Mouse (Mus musculus): ENCODE data around the gene Olfr1441. TPM values are rescaled to one million over a fixed set of nuclear protein-coding genes. Genes with fewer than 3 reads are reported as not detected.
A peak's percentile ranks its signal among the peaks of the same experiment; 100 is the strongest.

The Olfr1441 gene
- polyA plus RNA-seq, 2 experiments = not detected

GRCm38 (mm10) chr19:12418312-12418711 is 1.1 kb downstream of the Olfr1441 start:
- H3K27ac ChIP-seq (replicated peaks; ENCODE audit: low read depth, low read length) = no peak overlapping the region
- 91% methylated on average over 3 of the region's 3 CpGs for WGBS
- H3K27me3 ChIP-seq (ENCODE audit: control insufficient read depth, insufficient read depth, low read length) = no peaks in the 10 kb centered on the region
- no peak for TF ChIP-seq POLR2A (IDR thresholded peaks at IDR 0.05; ENCODE audit: borderline replicate concordance, extremely low read depth, insufficient read depth, insufficient read length)
- H3K4me2 ChIP-seq (replicated peaks; ENCODE audit: low read depth, low read length, severe bottlenecking) = no peak overlapping the region
- H3K4me1 ChIP-seq (ENCODE audit: control insufficient read depth, insufficient read depth, low read length) = no peaks in the 10 kb centered on the region
- H3K4me3 ChIP-seq (replicated peaks; ENCODE audit: low read length) = no peak overlapping the region
- DNase-seq (ENCODE audit: low spot score) (no peak), ATAC-seq (ENCODE audit: low FRiP score, low read depth) (no peak)
- H3K9ac ChIP-seq (ENCODE audit: low read depth, low read length, severe bottlenecking) = no peak overlapping the region
- H3K9me3 ChIP-seq (ENCODE audit: control insufficient read depth, low read length) = no peaks in the 10 kb centered on the region
- no peaks in the 10 kb centered on the region for H3K36me3 ChIP-seq (ENCODE audit: control insufficient read depth, insufficient read depth, low read length)

GRCm38 (mm10) chr19:12420555-12420954 is 3.3 kb downstream of the Olfr1441 start:
- Histone ChIP-seq H3K9me3 (ENCODE audit: control insufficient read depth, low read length) (no peaks in the 10 kb centered on the region), H3K4me2 (replicated peaks; ENCODE audit: low read depth, low read length, severe bottlenecking) (no peak overlapping the region), H3K4me3 (replicated peaks; ENCODE audit: low read length) (no peak overlapping the region), H3K9ac (ENCODE audit: low read depth, low read length, severe bottlenecking) (no peak overlapping the region), H3K27me3 (ENCODE audit: control insufficient read depth, insufficient read depth, low read length) (no peaks in the 10 kb centered on the region), H3K4me1 (ENCODE audit: control insufficient read depth, insufficient read depth, low read length) (no peaks in the 10 kb centered on the region), H3K27ac (replicated peaks; ENCODE audit: low read depth, low read length) (no peak overlapping the region), H3K36me3 (ENCODE audit: control insufficient read depth, insufficient read depth, low read length) (no peaks in the 10 kb centered on the region)
- ATAC-seq (ENCODE audit: low FRiP score, low read depth) (no peak), DNase-seq (ENCODE audit: low spot score) (no peak)
- 79% methylated on average over 6 of the region's 6 CpGs for WGBS
- no peak for TF ChIP-seq POLR2A (IDR thresholded peaks at IDR 0.05; ENCODE audit: borderline replicate concordance, extremely low read depth, insufficient read depth, insufficient read length)

GRCm38 (mm10) chr19:12421680-12422079 is 4.4 kb downstream of the Olfr1441 start:
- no peak for TF ChIP-seq POLR2A (IDR thresholded peaks at IDR 0.05; ENCODE audit: borderline replicate concordance, extremely low read depth, insufficient read depth, insufficient read length)
- WGBS = 83% methylated on average over 1 of the region's 1 CpGs
- ATAC-seq (ENCODE audit: low FRiP score, low read depth) = no peak

GRCm38 (mm10) chr19:12427101-12427500 is 9.9 kb downstream of the Olfr1441 start:
- ATAC-seq (ENCODE audit: low FRiP score, low read depth) (no peak), DNase-seq (ENCODE audit: low spot score) (no peak)
- Histone ChIP-seq H3K27ac (replicated peaks; ENCODE audit: low read depth, low read length) (no peak overlapping the region), H3K4me3 (replicated peaks; ENCODE audit: low read length) (no peak overlapping the region), H3K4me2 (replicated peaks; ENCODE audit: low read depth, low read length, severe bottlenecking) (no peak overlapping the region), H3K27me3 (ENCODE audit: control insufficient read depth, insufficient read depth, low read length) (no peaks in the 10 kb centered on the region), H3K4me1 (ENCODE audit: control insufficient read depth, insufficient read depth, low read length) (no peaks in the 10 kb centered on the region), H3K9ac (ENCODE audit: low read depth, low read length, severe bottlenecking) (no peak overlapping the region), H3K36me3 (ENCODE audit: control insufficient read depth, insufficient read depth, low read length) (no peaks in the 10 kb centered on the region), H3K9me3 (ENCODE audit: control insufficient read depth, low read length) (no peaks in the 10 kb centered on the region)
- WGBS = 84% methylated on average over 5 of the region's 5 CpGs
- TF ChIP-seq POLR2A (IDR thresholded peaks at IDR 0.05; ENCODE audit: borderline replicate concordance, extremely low read depth, insufficient read depth, insufficient read length) = no peak

More at GRCm38 (mm10) chr19:12421680-12422079, 4.4 kb downstream of the Olfr1441 start:
- H3K9me3 ChIP-seq (ENCODE audit: control insufficient read depth, low read length) = no peaks in the 10 kb centered on the region
- no peak overlapping the region for H3K4me2 ChIP-seq (replicated peaks; ENCODE audit: low read depth, low read length, severe bottlenecking)
- no peaks in the 10 kb centered on the region for H3K36me3 ChIP-seq (ENCODE audit: control insufficient read depth, insufficient read depth, low read length)
- H3K9ac ChIP-seq (ENCODE audit: low read depth, low read length, severe bottlenecking) = no peak overlapping the region
- no peaks in the 10 kb centered on the region for H3K27me3 ChIP-seq (ENCODE audit: control insufficient read depth, insufficient read depth, low read length)
- no peak overlapping the region for H3K27ac ChIP-seq (replicated peaks; ENCODE audit: low read depth, low read length)
- no peak for DNase-seq (ENCODE audit: low spot score)
- no peak overlapping the region for H3K4me3 ChIP-seq (replicated peaks; ENCODE audit: low read length)
- H3K4me1 ChIP-seq (ENCODE audit: control insufficient read depth, insufficient read depth, low read length) = no peaks in the 10 kb centered on the region

GRCm38 (mm10) chr19:12427605-12428004 is 10.4 kb downstream of the Olfr1441 start, which contains the start of gene Pfpl:
TSS of gene Pfpl (plus strand) at chr19:12427905.
- Histone ChIP-seq H3K4me3 (replicated peaks; ENCODE audit: low read length) (no peak within 1 kb of the TSS), H3K36me3 (ENCODE audit: control insufficient read depth, insufficient read depth, low read length) (no peaks in the 10 kb centered on the region), H3K4me1 (ENCODE audit: control insufficient read depth, insufficient read depth, low read length) (no peaks in the 10 kb centered on the region), H3K9ac (ENCODE audit: low read depth, low read length, severe bottlenecking) (no peak within 1 kb of the TSS), H3K27me3 (ENCODE audit: control insufficient read depth, insufficient read depth, low read length) (no peaks in the 10 kb centered on the region), H3K4me2 (replicated peaks; ENCODE audit: low read depth, low read length, severe bottlenecking) (no peak within 1 kb of the TSS), H3K9me3 (ENCODE audit: control insufficient read depth, low read length) (no peaks in the 10 kb centered on the region), H3K27ac (replicated peaks; ENCODE audit: low read depth, low read length) (no peak within 1 kb of the TSS)
- DNase-seq (ENCODE audit: low spot score) (no peak), ATAC-seq (ENCODE audit: low FRiP score, low read depth) (no peak)
- no peak for TF ChIP-seq POLR2A (IDR thresholded peaks at IDR 0.05; ENCODE audit: borderline replicate concordance, extremely low read depth, insufficient read depth, insufficient read length)
- 90% methylated on average over 6 of the region's 6 CpGs for WGBS

- Histone ChIP-seq H3K27me3 (ENCODE audit: control insufficient read depth, insufficient read depth, low read length) (no peaks in the 10 kb centered on the region), H3K4me1 (ENCODE audit: control insufficient read depth, insufficient read depth, low read length) (no peaks in the 10 kb centered on the region), H3K9ac (ENCODE audit: low read depth, low read length, severe bottlenecking) (no peak overlapping the region), H3K36me3 (ENCODE audit: control insufficient read depth, insufficient read depth, low read length) (no peaks in the 10 kb centered on the region), H3K4me3 (replicated peaks; ENCODE audit: low read length) (no peak overlapping the region), H3K27ac (replicated peaks; ENCODE audit: low read depth, low read length) (no peak overlapping the region), H3K9me3 (ENCODE audit: control insufficient read depth, low read length) (no peaks in the 10 kb centered on the region), H3K4me2 (replicated peaks; ENCODE audit: low read depth, low read length, severe bottlenecking) (no peak overlapping the region)
- TF ChIP-seq POLR2A (IDR thresholded peaks at IDR 0.05; ENCODE audit: borderline replicate concordance, extremely low read depth, insufficient read depth, insufficient read length) = no peak
- DNase-seq (ENCODE audit: low spot score) = peak; percentile 55
- 11% methylated on average over 2 of the region's 2 CpGs for WGBS
- no peak for ATAC-seq (ENCODE audit: low FRiP score, low read depth)
These were observed 15.8 kb downstream of the Olfr1441 start for GRCm38 (mm10) chr19:12433033-12433432.
